Mouse (Mus musculus): ENCODE data around the gene Eif2b3.

DNA sequence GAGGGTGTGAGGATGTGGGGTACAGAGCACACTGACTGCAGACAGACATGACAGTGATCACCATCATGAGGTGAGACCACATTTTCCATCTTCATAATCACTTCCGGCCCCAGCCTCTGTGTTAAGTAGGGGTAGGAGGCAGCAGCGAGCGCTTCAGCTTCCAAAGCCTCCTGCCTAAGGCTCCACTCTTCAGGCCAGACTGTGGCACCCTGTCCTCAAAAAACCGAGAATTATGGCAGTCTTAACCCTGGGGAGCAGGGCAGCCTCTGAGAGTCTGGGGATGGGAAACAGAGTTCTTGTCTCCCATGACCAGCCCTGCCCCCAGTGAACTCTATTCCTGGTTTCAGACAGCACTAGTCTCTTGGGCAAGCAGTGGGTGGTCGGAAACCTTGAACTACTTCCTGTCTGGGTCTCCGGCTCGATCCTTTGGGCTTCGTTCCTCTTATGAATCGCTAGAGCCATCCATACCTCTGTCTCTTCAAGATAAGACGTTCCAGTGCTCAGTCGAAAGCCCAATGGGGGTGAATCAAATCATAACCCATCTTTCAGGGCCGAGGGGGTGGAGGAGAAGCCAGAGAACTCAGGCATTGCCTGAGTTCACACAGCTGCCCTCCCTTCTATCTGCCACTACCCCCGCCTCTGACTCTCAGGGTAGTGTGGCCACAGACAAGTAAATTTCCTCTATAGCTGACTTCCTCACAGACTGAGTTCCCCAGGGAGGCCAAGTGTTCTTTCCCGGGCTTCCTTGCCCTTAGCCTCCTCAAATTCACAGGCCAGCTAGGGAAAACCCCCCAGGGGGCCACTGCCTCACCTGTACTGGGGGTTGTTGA is 105.5 kb downstream of the Eif2b3 start:
- TF ChIP-seq POLR2A (IDR thresholded peaks at IDR 0.05; ENCODE audit: insufficient read depth, low read depth, low read length) (0 out of 2 replicates have a peak, but pooled peaks have one; percentile 25), CTCF (IDR thresholded peaks at IDR 0.05) (no peak), EP300 (IDR thresholded peaks at IDR 0.05; ENCODE audit: insufficient read depth, low read depth, low read length) (no peak)

All from heart, adult 2 months (tissue).